Mouse (Mus musculus) hindbrain, postnatal 0 days (tissue): ENCODE results near the gene Slc22a21. TPM values are rescaled to one million over a fixed set of nuclear protein-coding genes. Genes with fewer than 3 reads are reported as not detected.

Experiments used
- ATAC-seq: fragments of 200-750 bp; cut with Nextera tagmentation; 2 replicates; pipeline ENCODE4 v1.8.0; 2017; ENCODE audit warnings: mild to moderate bottlenecking, moderate TSS enrichment, moderate library complexity
- DNase-seq: peaks from one replicate; pipeline ENCODE4 v3.0.0-alpha.2; 2015; ENCODE audit warnings: low spot score
- H3K27ac ChIP-seq: fragments of 300-500 bp; sonication (generic); 2 replicates; pipeline ENCODE4 v1.5.1; 2014; ENCODE audit warnings: mild to moderate bottlenecking
- H3K27me3 ChIP-seq: fragments of 300-500 bp; sonication (generic); 2 replicates; pipeline ENCODE4 v1.6.1; 2014; ENCODE audit warnings: low read length, mixed read lengths; ENCODE audit not compliant: insufficient read depth
- H3K36me3 ChIP-seq: fragments of 300-500 bp; sonication (generic); 2 replicates; pipeline ENCODE4 v1.6.1; 2014; ENCODE audit warnings: low read length, mixed read lengths; ENCODE audit not compliant: insufficient read depth
- H3K4me1 ChIP-seq: fragments of 300-500 bp; sonication (generic); 2 replicates; pipeline ENCODE4 v1.6.1; 2014; ENCODE audit warnings: antibody characterized with exemption, low read length, mixed read lengths; ENCODE audit not compliant: insufficient read depth
- H3K4me2 ChIP-seq: fragments of 300-500 bp; sonication (generic); 2 replicates; pipeline ENCODE4 v1.6.1; 2014; ENCODE audit warnings: low read depth, mild to moderate bottlenecking, low read length, moderate library complexity, mixed read lengths
- H3K4me3 ChIP-seq: fragments of 300-500 bp; sonication (generic); 2 replicates; pipeline ENCODE4 v1.5.1; 2014; ENCODE audit warnings: low read length
- H3K9ac ChIP-seq: fragments of 300-500 bp; sonication (generic); replicated peaks from 2 replicates; pipeline ENCODE4 v1.6.1; 2014; ENCODE audit warnings: mild to moderate bottlenecking, low read length, moderate library complexity, mixed read lengths
- H3K9me3 ChIP-seq: fragments of 300-500 bp; sonication (generic); 2 replicates; pipeline ENCODE4 v1.6.1; 2016; ENCODE audit warnings: low read length, mixed read lengths
- CTCF ChIP-seq: IDR thresholded peaks from 2 replicates; pipeline ENCODE4 v1.5.1; 2016; ENCODE audit warnings: antibody characterized with exemption, control low read depth, low read depth
- WGBS: fragments of 180-500 bp; shearing (Covaris S2); extraction: QIAGEN DNeasy Blood & Tissue Kit; methylation state at CpG from one replicate; pipeline ENCODE4 v1.1.7; 2014; 5-methylcytosine and 5-hydroxymethylcytosine counted together
- polyA plus RNA-seq: library from polyadenylated mRNA; unstranded; fragments of >200 nt; fragmentation: Nextera tagmentation; extraction: Ambion mirVana; gene quantifications from 2 replicates; pipeline ENCODE4 v1.2.1, GENCODE M21; 2015
- total RNA-seq: library from RNA; depleted of rRNA; stranded (reverse); fragments of >200 nt; gene quantifications from 2 replicates; pipeline ENCODE4 v1.2.3, GENCODE M21; 2014

Gene Slc22a21
- total and polyA plus RNA-seq, 2 experiments from 2014 or later: 6.2 to 7.2 TPM

- DNase-seq: no peak
- H3K27ac ChIP-seq: no peak overlapping the region
- 0 out of 2 replicates have a peak, but pooled peaks cover 3% of the 10 kb centered on the region for H3K4me1 ChIP-seq
- 82% methylated on average over 5 of the region's 5 CpGs for WGBS
- H3K9me3 ChIP-seq: no peaks in the 10 kb centered on the region
- TF ChIP-seq CTCF: no peak
- H3K36me3 ChIP-seq: no peaks in the 10 kb centered on the region
- H3K9ac ChIP-seq: no peak overlapping the region
- H3K27me3 ChIP-seq: no peaks in the 10 kb centered on the region
- H3K4me3 ChIP-seq: no peak overlapping the region
- no peak overlapping the region for H3K4me2 ChIP-seq
- ATAC-seq: no peak
Measured at GRCm38 (mm10) chr11:54021396-54022093, 41.4 kb upstream of the Slc22a21 start.

- H3K4me1 ChIP-seq: no peaks in the 10 kb centered on the region
- 84% methylated on average over 3 of the region's 3 CpGs for WGBS
- TF ChIP-seq CTCF: no peak
- no peaks in the 10 kb centered on the region for H3K36me3 ChIP-seq
- no peak overlapping the region for H3K9ac ChIP-seq
- no peak overlapping the region for H3K27ac ChIP-seq
- no peaks in the 10 kb centered on the region for H3K27me3 ChIP-seq
- DNase-seq (no peak), ATAC-seq (no peak)
- H3K4me2 ChIP-seq: no peak overlapping the region
- no peak overlapping the region for H3K4me3 ChIP-seq
- no peaks in the 10 kb centered on the region for H3K9me3 ChIP-seq
Measured at GRCm38 (mm10) chr11:54018893-54019732, 39.0 kb upstream of the Slc22a21 start.

- DNase-seq (no peak), ATAC-seq (no peak)
- no peak overlapping the region for H3K4me3 ChIP-seq
- WGBS: 82% methylated on average over 4 of the region's 4 CpGs
- no peaks in the 10 kb centered on the region for H3K27me3 ChIP-seq
- no peak overlapping the region for H3K4me2 ChIP-seq
- no peaks in the 10 kb centered on the region for H3K4me1 ChIP-seq
- H3K27ac ChIP-seq: no peak overlapping the region
- H3K9me3 ChIP-seq: no peaks in the 10 kb centered on the region
- no peak overlapping the region for H3K9ac ChIP-seq
- TF ChIP-seq CTCF: no peak
- H3K36me3 ChIP-seq: no peaks in the 10 kb centered on the region
Measured at GRCm38 (mm10) chr11:54017596-54017995, 37.5 kb upstream of the Slc22a21 start.

DNA sequence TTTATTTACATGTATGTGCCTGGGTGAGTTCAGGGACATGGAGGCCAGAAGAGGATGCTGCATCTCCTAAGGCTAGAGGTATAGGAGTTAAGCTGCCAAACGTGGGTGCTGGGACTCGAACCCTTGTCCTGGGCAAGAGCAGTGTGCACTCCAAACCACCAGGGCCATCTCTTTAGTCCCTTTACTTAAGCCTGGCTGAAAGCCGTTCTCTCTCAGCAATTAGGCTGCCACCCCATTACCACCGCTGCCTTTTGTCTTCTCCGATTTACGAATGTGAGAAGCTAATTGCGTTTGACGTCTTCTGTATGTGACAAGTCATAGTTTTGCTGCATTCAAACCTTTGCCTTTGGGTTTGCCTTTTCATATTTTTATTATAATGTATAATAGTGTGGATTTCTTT is 35.9 kb upstream of the Slc22a21 start:
- H3K27ac ChIP-seq: no peak overlapping the region
- no peaks in the 10 kb centered on the region for H3K9me3 ChIP-seq
- H3K4me1 ChIP-seq: no peaks in the 10 kb centered on the region
- no peak overlapping the region for H3K9ac ChIP-seq
- H3K4me3 ChIP-seq: no peak overlapping the region
- no peak for ATAC-seq
- no peaks in the 10 kb centered on the region for H3K36me3 ChIP-seq
- H3K4me2 ChIP-seq: no peak overlapping the region
- no peaks in the 10 kb centered on the region for H3K27me3 ChIP-seq
- no peak for TF ChIP-seq CTCF
- no peak for DNase-seq
- WGBS: 67% methylated on average over 8 of the region's 8 CpGs

GRCm38 (mm10) chr11:54012961-54013360 is 32.8 kb upstream of the Slc22a21 start:
- Histone ChIP-seq H3K4me2 (no peak overlapping the region), H3K36me3 (no peaks in the 10 kb centered on the region), H3K27ac (no peak overlapping the region), H3K27me3 (no peaks in the 10 kb centered on the region), H3K9ac (no peak overlapping the region), H3K4me3 (no peak overlapping the region), H3K9me3 (no peaks in the 10 kb centered on the region), H3K4me1 (no peaks in the 10 kb centered on the region)
- TF ChIP-seq CTCF: no peak
- DNase-seq (no peak), ATAC-seq (no peak)
- 85% methylated on average over 5 of the region's 5 CpGs for WGBS

DNA sequence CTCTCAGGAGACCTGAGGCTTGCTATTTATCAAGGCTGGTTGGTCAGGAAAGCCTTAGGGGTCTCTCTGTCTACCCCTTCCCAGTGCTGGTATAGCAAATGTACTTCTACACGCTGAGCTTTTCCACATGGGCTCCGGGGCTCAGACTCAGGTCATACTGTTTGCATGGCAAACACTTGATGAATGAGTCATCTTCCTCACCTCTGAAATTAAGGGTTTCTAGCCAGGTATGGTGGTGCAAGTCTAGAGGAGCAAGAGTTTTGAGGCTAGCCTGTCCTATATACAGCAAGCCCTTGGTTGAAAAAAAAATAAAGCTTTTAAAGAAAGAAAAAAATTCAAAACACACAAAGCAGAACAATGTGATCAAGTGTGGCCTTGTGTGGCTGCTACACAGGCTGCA is 31.1 kb upstream of the Slc22a21 start:
- Histone ChIP-seq H3K4me1 (no peaks in the 10 kb centered on the region), H3K4me2 (no peak overlapping the region), H3K9me3 (no peaks in the 10 kb centered on the region), H3K27ac (no peak overlapping the region), H3K36me3 (no peaks in the 10 kb centered on the region), H3K27me3 (no peaks in the 10 kb centered on the region), H3K4me3 (no peak overlapping the region), H3K9ac (no peak overlapping the region)
- no peak for TF ChIP-seq CTCF
- ATAC-seq: no peak
- 89% methylated on average over 2 of the region's 2 CpGs for whole genome bisulfite sequencing
- no peak for DNase-seq

- 81% methylated on average over 10 of the region's 10 CpGs for WGBS
- Histone ChIP-seq H3K4me2 (no peak overlapping the region), H3K9me3 (no peaks in the 10 kb centered on the region), H3K4me1 (no peaks in the 10 kb centered on the region), H3K9ac (no peak overlapping the region), H3K27me3 (no peaks in the 10 kb centered on the region), H3K36me3 (no peaks in the 10 kb centered on the region), H3K4me3 (no peak overlapping the region), H3K27ac (no peak overlapping the region)
- TF ChIP-seq CTCF: no peak
- no peak for DNase-seq
- no peak for ATAC-seq
Measured at GRCm38 (mm10) chr11:54008416-54008920, 28.3 kb upstream of the Slc22a21 start.
